Mouse (Mus musculus): ENCODE measurements around the gene Glis3.

GRCm38 (mm10) chr19:28517464-28518080 is 162.3 kb downstream of the Glis3 start:
- TF ChIP-seq GATA1 (IDR thresholded peaks at IDR 0.05; ENCODE audit: borderline replicate concordance, low read length) (no peak), CTCF (IDR thresholded peaks at IDR 0.05; ENCODE audit: low read depth, low read length) (no peak)
